Mouse (Mus musculus) ES-E14 (cell line): ENCODE data around the gene Creb3l2.

Source experiments
- CHD2 ChIP-seq: IDR thresholded peaks from 2 replicates; pipeline ENCODE4 v1.6.1; 2014; ENCODE audit warnings: mild to moderate bottlenecking, low read depth, low read length, inconsistent platforms
- MAFK ChIP-seq: IDR thresholded peaks from 2 replicates; pipeline ENCODE4 v1.6.1; 2014; ENCODE audit warnings: mild to moderate bottlenecking, low read depth, low read length, inconsistent platforms; ENCODE audit not compliant: insufficient read depth
- ZNF384 ChIP-seq: IDR thresholded peaks from 2 replicates; pipeline ENCODE4 v1.6.1; 2012; ENCODE audit warnings: low read depth, low read length, inconsistent platforms

- TF ChIP-seq ZNF384, result no peak
- no peak for TF ChIP-seq MAFK
- TF ChIP-seq CHD2, result no peak
Observed at GRCm38 (mm10) chr6:37483262-37483661, 41.3 kb upstream of the Creb3l2 start.
